Comparison of ENCODE assay signal across 20 mouse cellular contexts in genomic region chr1:191217939-191218338, GRCm38 (mm10). TPM values are rescaled to one million over a fixed set of nuclear protein-coding genes. Genes with fewer than 3 reads are reported as not detected.
DNase-seq lines count a peak whose midpoint lies in the region; ATAC-seq and TF ChIP-seq lines count a peak whose summit lies in the region.
"Had no signal": no experiment of that assay in that cellular context is flagged by ENCODE, and none has a peak within 500 bp of the region (broad histone marks: within the 10 kb centered on the region; RNA-seq: fewer than 3 reads in every experiment).

Gene Atf3 (minus strand): TSS chr1:191218039.

- DNase-seq in heart, postnatal 25 days (ENCODE audit: low spot score) = no peak
- DNase-seq in left cerebral cortex, postnatal 25 days (ENCODE audit: low spot score in 2 of 2) = no peak
- DNase-seq in kidney, adult 11 months = no peak
- DNase-seq: cerebellum, adult 11 months; cerebellum, postnatal 14 days; kidney, adult 8-10 months; kidney, postnatal 36 days; liver; liver, postnatal 0 days; lung, postnatal 36 days; midbrain, embryonic 14.5 days; right cerebral cortex, adult 18-20 months; spleen, adult 18-20 months; thymus, adult 2 months had no signal

- intact Hi-C loops in heart, postnatal 25 days (cut with DNase I) = no loop called here
- intact Hi-C loops in left cerebral cortex, postnatal 25 days (cut with DNase I) = no loop called here

- peaks cover 8% of the 10 kb centered on the region; the same call in 1 of the 2 replicates for H3K4me1 ChIP-seq in heart, embryonic 12.5 days (replicated peaks)
- H3K4me1 ChIP-seq in brown adipose tissue, adult 24 weeks (ENCODE audit: control insufficient read depth, insufficient read depth, insufficient read length, low read length) = no peaks in the 10 kb centered on the region
- H3K4me1 ChIP-seq in small intestine, adult 2 months (ENCODE audit: control insufficient read depth, insufficient read depth, insufficient read length, low read length) = no peaks in the 10 kb centered on the region; the same call in 1 of the 2 replicates
- H3K4me1 ChIP-seq: forebrain, embryonic 13.5 days had no signal

- H3K27ac ChIP-seq in heart, embryonic 12.5 days (ENCODE audit: poor library complexity, severe bottlenecking) = no peak within 1 kb of the TSS
- H3K27ac ChIP-seq in brown adipose tissue, adult 24 weeks (replicated peaks; ENCODE audit: low read depth, low read length) = no peak within 1 kb of the TSS
- no peak within 1 kb of the TSS for H3K27ac ChIP-seq in small intestine, adult 2 months (ENCODE audit: insufficient read depth, low read depth, low read length)
- H3K27ac ChIP-seq: forebrain, embryonic 13.5 days had no signal

- H3K36me3 ChIP-seq in heart, embryonic 12.5 days = no peaks in the 10 kb centered on the region
- no peaks in the 10 kb centered on the region for H3K36me3 ChIP-seq in small intestine, adult 2 months (ENCODE audit: control insufficient read depth, insufficient read depth, low read length)

- no peak for TF ChIP-seq CTCF in small intestine, adult 2 months (IDR thresholded peaks at IDR 0.05; ENCODE audit: extremely low read depth, insufficient read length, insufficient replicate concordance, low read depth, low read length)

- no peak for TF ChIP-seq POLR2A in small intestine, adult 2 months (IDR thresholded peaks at IDR 0.05; ENCODE audit: low read depth, low read length)

- no peak within 1 kb of the TSS for H3K4me2 ChIP-seq in heart, embryonic 12.5 days
- H3K4me2 ChIP-seq: forebrain, embryonic 13.5 days had no signal

- H3K9me3 ChIP-seq in heart, embryonic 12.5 days (replicated peaks) = no peaks in the 10 kb centered on the region
- H3K9me3 ChIP-seq: forebrain, embryonic 13.5 days had no signal

- WGBS in heart, embryonic 12.5 days = 45% methylated on average over 6 of the region's 6 CpGs
- WGBS in small intestine, adult 2 months = 56% methylated on average over 6 of the region's 6 CpGs

- no peak within 1 kb of the TSS for H3K4me3 ChIP-seq in heart, embryonic 12.5 days
- no peak within 1 kb of the TSS for H3K4me3 ChIP-seq in brown adipose tissue, adult 24 weeks (ENCODE audit: insufficient read depth, low read depth, low read length)
- no peak within 1 kb of the TSS for H3K4me3 ChIP-seq in small intestine, adult 2 months (ENCODE audit: low read depth, low read length)
- H3K4me3 ChIP-seq: forebrain, embryonic 13.5 days had no signal

- 0 out of 2 replicates have a peak, but pooled peaks cover 4% of the 10 kb centered on the region for H3K27me3 ChIP-seq in heart, embryonic 12.5 days (replicated peaks)
- H3K27me3 ChIP-seq in small intestine, adult 2 months (ENCODE audit: control insufficient read depth, insufficient read depth, low read length) = peaks cover 11% of the 10 kb centered on the region

- no peak for ATAC-seq in heart, embryonic 12.5 days (ENCODE audit: insufficient number of reproducible peaks, low FRiP score)
- ATAC-seq in hematopoietic stem cell, adult 5-6 weeks (replicated peaks in 1 of 2; ENCODE audit: insufficient read depth in 1 of 2, low FRiP score in 2 of 2, low TSS enrichment in 1 of 2, low read depth in 1 of 2, poor library complexity in 2 of 2, severe bottlenecking in 2 of 2) = no peak
- ATAC-seq: CD4-positive, CD25-positive, alpha-beta regulatory T cell, adult 4 months; forebrain, embryonic 13.5 days had no signal

- H3K9ac ChIP-seq in heart, embryonic 12.5 days = no peak within 1 kb of the TSS
- H3K9ac ChIP-seq: forebrain, embryonic 13.5 days; liver, postnatal 0 days had no signal

RNA-seq across cellular contexts. Expression of gene Atf3, which starts in this region (rescaled TPM):
- polyA plus RNA-seq in heart, embryonic 12.5 days (2016; fragmentation: Nextera tagmentation; extraction: Ambion mirVana) = 17.0 and 17.6 TPM in 2 replicates
- total RNA-seq in heart, postnatal 25 days (2021) = 1 to 10 TPM; 4.9 to 6.0 TPM
- polyA plus RNA-seq in brown adipose tissue, adult 24 weeks (2012; ENCODE audit: insufficient read depth, insufficient read length, missing spikeins) = 8.8 and 22.2 TPM in 2 replicates
- total RNA-seq in hematopoietic stem cell, adult 5-6 weeks (2017) = 63.1 and 74.7 TPM in 2 replicates
- polyA plus RNA-seq in small intestine, adult 2 months (2012; rRNA removed) = 7.8 and 41.0 TPM in 2 replicates
- total RNA-seq in left cerebral cortex, postnatal 25 days (2021) = 1 to 10 TPM in 1 of 2 experiments, under 1 TPM in 1; 0.53 to 1.4 TPM
- polyA plus RNA-seq: CD4-positive, CD25-positive, alpha-beta regulatory T cell, adult 4 months had no signal
